Mouse (Mus musculus) liver, adult 2 months (tissue): ENCODE results near the gene Rnf121.

Experiments
- CTCF ChIP-seq: fragments of 200-500 bp; IDR thresholded peaks from 2 replicates; pipeline ENCODE4 v1.5.1; 2011; ENCODE audit warnings: low read depth, low read length, control low read depth
- POLR2A ChIP-seq: fragments of 200-500 bp; IDR thresholded peaks from 2 replicates; pipeline ENCODE4 v1.6.1; 2011; ENCODE audit warnings: low read length, control low read depth; ENCODE audit not compliant: insufficient read depth; ENCODE audit errors: extremely low read depth

GRCm38 (mm10) chr7:102025187-102026119 lies 39.8 kb downstream of the Rnf121 start:
- TF ChIP-seq CTCF (no peak), POLR2A (no peak)
